8 mouse cellular contexts compared by ENCODE assay signal in the genomic region with DNA sequence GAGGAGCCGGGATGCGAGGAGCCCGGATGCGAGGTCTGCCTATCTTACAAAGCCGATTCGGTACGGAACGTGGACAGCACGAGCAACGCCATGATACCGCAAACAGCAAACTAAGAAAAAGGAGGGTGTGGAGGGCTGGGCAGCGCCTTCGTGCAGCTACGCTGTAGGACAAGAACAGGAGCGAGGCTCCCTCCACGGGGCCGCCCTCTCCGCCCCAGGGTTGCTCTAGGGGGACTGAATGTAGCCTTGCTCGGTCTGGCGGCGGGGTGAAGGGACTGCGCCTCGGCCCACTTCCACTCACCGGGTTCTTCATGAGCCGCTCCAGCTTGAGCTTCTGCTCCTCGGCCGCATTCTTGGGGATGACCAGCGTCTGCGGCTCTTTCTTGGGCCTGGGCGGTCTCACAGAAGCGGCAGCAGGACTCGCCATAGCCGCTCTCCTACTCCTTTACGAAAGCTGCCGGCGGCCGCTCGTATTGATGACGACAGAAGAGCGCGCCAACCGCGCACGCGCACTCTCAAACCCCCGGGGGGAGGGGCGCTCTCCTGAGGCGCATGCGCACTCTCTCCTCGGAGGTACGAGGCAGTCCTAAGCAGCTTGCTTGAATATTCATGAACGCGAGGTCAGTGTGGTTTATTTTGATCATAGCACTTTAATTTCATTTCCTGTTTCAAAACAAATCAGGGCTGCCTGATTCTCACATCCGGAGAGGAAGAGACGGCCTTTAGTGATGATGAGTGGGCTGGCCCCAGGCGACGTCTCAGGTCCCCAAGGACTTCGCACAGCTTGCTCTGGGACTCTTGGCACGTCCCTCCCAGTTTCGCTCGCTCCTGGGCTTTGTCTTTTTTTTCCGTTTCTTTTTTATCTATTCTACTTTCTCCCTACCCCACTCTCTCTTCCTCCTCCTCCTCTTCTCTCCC. TPM values are rescaled to one million over a fixed set of nuclear protein-coding genes. Genes with fewer than 3 reads are reported as not detected.
A peak's percentile ranks its signal among the peaks of the same experiment; 100 is the strongest.
DNase-seq lines count a peak whose midpoint lies in the region; ATAC-seq and TF ChIP-seq lines count a peak whose summit lies in the region.

Gene Prkrip1, minus strand, starts transcription at position 490 of the 918 bp plus-strand sequence.

- peaks cover 48% of the 10 kb centered on the region for H3K36me3 ChIP-seq in G1E (replicated peaks)
- peaks cover 12% of the 10 kb centered on the region for H3K36me3 ChIP-seq in forebrain, embryonic 16.5 days (ENCODE audit: control insufficient read depth, insufficient read depth)
- H3K36me3 ChIP-seq in lung, embryonic 14.5 days (ENCODE audit: insufficient read depth): peaks cover 33% of the 10 kb centered on the region
- peaks cover 19% of the 10 kb centered on the region for H3K36me3 ChIP-seq in thymus, adult 2 months (ENCODE audit: control insufficient read depth, insufficient read depth, low read length)

- H3K4me2 ChIP-seq in forebrain, embryonic 16.5 days (ENCODE audit: low read length): peak within 1 kb of the TSS; percentile 97
- peak within 1 kb of the TSS; percentile 94 for H3K4me2 ChIP-seq in lung, embryonic 14.5 days

- DNase-seq in G1E (ENCODE audit: low spot score): peak; percentile 63
- peak; percentile 81 to 95 for DNase-seq in cerebellum, adult 18-20 months
- DNase-seq in heart, postnatal 36 days: peak; percentile 92
- peak; percentile 94 to 95 for DNase-seq in layer of hippocampus, adult 2 months (ENCODE audit: low spot score in 2 of 2)
- DNase-seq in lung, embryonic 14.5 days: peak; percentile 98
- DNase-seq in thymus, adult 2 months: peak; percentile 92

- H3K27ac ChIP-seq in forebrain, embryonic 16.5 days (ENCODE audit: low read length): peak within 1 kb of the TSS; percentile 91
- peak within 1 kb of the TSS; percentile 93 for H3K27ac ChIP-seq in layer of hippocampus, adult 2 months
- peak within 1 kb of the TSS; percentile 76 for H3K27ac ChIP-seq in lung, embryonic 14.5 days (ENCODE audit: low read depth)
- peak within 1 kb of the TSS; percentile 53; the same call in 1 of the 2 replicates for H3K27ac ChIP-seq in olfactory bulb, adult 2 months (ENCODE audit: insufficient read depth, low read depth, low read length)
- H3K27ac ChIP-seq in thymus, adult 2 months (ENCODE audit: control insufficient read depth, insufficient read depth, low read length): 0 out of 2 replicates have a peak within 1 kb of the TSS, but pooled peaks have one; percentile 8

- peak; percentile 69 for TF ChIP-seq POLR2A in olfactory bulb, adult 2 months (IDR thresholded peaks at IDR 0.05; ENCODE audit: insufficient read depth, low read depth, low read length)
- TF ChIP-seq POLR2A in thymus, adult 2 months (IDR thresholded peaks at IDR 0.05; ENCODE audit: control insufficient read depth, extremely low read depth, insufficient read depth, low read length, poor library complexity): peak; percentile 45; the same call in 1 of the 2 replicates

- TF ChIP-seq CTCF in G1E (IDR thresholded peaks at IDR 0.05; ENCODE audit: low read depth, low read length): no peak
- TF ChIP-seq CTCF in layer of hippocampus, adult 2 months (conservative IDR thresholded peaks at IDR 0.05): no peak
- TF ChIP-seq CTCF in lung, embryonic 14.5 days (IDR thresholded peaks at IDR 0.05; ENCODE audit: low read depth): no peak
- 0 out of 2 replicates have a peak, but pooled peaks have one; percentile 8 for TF ChIP-seq CTCF in olfactory bulb, adult 2 months (IDR thresholded peaks at IDR 0.05; ENCODE audit: insufficient read depth, low read depth, low read length)
- TF ChIP-seq CTCF in thymus, adult 2 months (IDR thresholded peaks at IDR 0.05; ENCODE audit: borderline replicate concordance, control insufficient read depth, extremely low read depth, insufficient read depth, low read length, poor library complexity): no peak

- H3K9ac ChIP-seq in forebrain, embryonic 16.5 days (replicated peaks; ENCODE audit: low read depth, low read length): peak within 1 kb of the TSS; percentile 88
- H3K9ac ChIP-seq in lung, embryonic 14.5 days: peak within 1 kb of the TSS; percentile 92

- ATAC-seq in G1E (ENCODE audit: extremely low read depth, insufficient number of reproducible peaks, low FRiP score, poor library complexity, severe bottlenecking): peak; percentile 64
- ATAC-seq in forebrain, embryonic 16.5 days: peak; percentile 87
- peak; percentile 86 for ATAC-seq in lung, embryonic 14.5 days (ENCODE audit: insufficient read depth)

- H3K27me3 ChIP-seq in G1E (ENCODE audit: insufficient read depth, low read length): no peaks in the 10 kb centered on the region
- no peaks in the 10 kb centered on the region for H3K27me3 ChIP-seq in forebrain, embryonic 16.5 days (replicated peaks; ENCODE audit: control insufficient read depth, insufficient read depth, low read length)
- H3K27me3 ChIP-seq in lung, embryonic 14.5 days (ENCODE audit: insufficient read depth, low read length): no peaks in the 10 kb centered on the region
- H3K27me3 ChIP-seq in thymus, adult 2 months (ENCODE audit: control insufficient read depth, insufficient read depth, low read length): no peaks in the 10 kb centered on the region

- H3K4me3 ChIP-seq in G1E (ENCODE audit: low read depth, low read length): peak within 1 kb of the TSS; percentile 92
- peak within 1 kb of the TSS; percentile 73 for H3K4me3 ChIP-seq in forebrain, embryonic 16.5 days (replicated peaks; ENCODE audit: low read length)
- H3K4me3 ChIP-seq in layer of hippocampus, adult 2 months: peak within 1 kb of the TSS; percentile 91
- peak within 1 kb of the TSS; percentile 97 for H3K4me3 ChIP-seq in lung, embryonic 14.5 days (ENCODE audit: low read depth, low read length)
- peak within 1 kb of the TSS; percentile 54 for H3K4me3 ChIP-seq in olfactory bulb, adult 2 months (ENCODE audit: insufficient read depth, low read depth, low read length)
- peak within 1 kb of the TSS; percentile 82 for H3K4me3 ChIP-seq in thymus, adult 2 months (ENCODE audit: control insufficient read depth, insufficient read depth, low read length)

- no peaks in the 10 kb centered on the region for H3K9me3 ChIP-seq in G1E (replicated peaks)
- H3K9me3 ChIP-seq in forebrain, embryonic 16.5 days (ENCODE audit: control insufficient read depth, low read length): no peaks in the 10 kb centered on the region
- no peaks in the 10 kb centered on the region for H3K9me3 ChIP-seq in lung, embryonic 14.5 days (ENCODE audit: low read depth, low read length)

- under 1% methylated on average over 62 of the region's 62 CpGs for WGBS in forebrain, embryonic 16.5 days
- under 1% methylated on average over 62 of the region's 62 CpGs for WGBS in lung, embryonic 14.5 days
- under 1% methylated on average over 62 of the region's 62 CpGs for WGBS in olfactory bulb, adult 2 months
- under 1% methylated on average over 62 of the region's 62 CpGs for WGBS in thymus, adult 2 months

- intact Hi-C loops in heart, postnatal 36 days (cut with DNase I): loop anchor here (5.0 kb wide), 1 partner anchor 369 kb away; the partner anchor contains the start of gene Cux1

- peaks cover 25% of the 10 kb centered on the region for H3K4me1 ChIP-seq in G1E (ENCODE audit: insufficient read depth, low read depth, low read length)
- H3K4me1 ChIP-seq in forebrain, embryonic 16.5 days (replicated peaks; ENCODE audit: control insufficient read depth, insufficient read depth, low read length): peaks cover 14% of the 10 kb centered on the region
- H3K4me1 ChIP-seq in lung, embryonic 14.5 days (ENCODE audit: insufficient read depth): 0 out of 2 replicates have a peak, but pooled peaks cover 5% of the 10 kb centered on the region
- H3K4me1 ChIP-seq in olfactory bulb, adult 2 months (ENCODE audit: control insufficient read depth, insufficient read depth, low read length): 0 out of 2 replicates have a peak, but pooled peaks cover 3% of the 10 kb centered on the region
- peaks cover 6% of the 10 kb centered on the region for H3K4me1 ChIP-seq in thymus, adult 2 months (replicated peaks; ENCODE audit: control insufficient read depth, insufficient read depth, low read length)

RNA-seq across cellular contexts. Expression of gene Prkrip1, which starts in this region (rescaled TPM):
- total RNA-seq in G1E (2014; fragmentation: Nextera tagmentation) (12.8 and 13.1 TPM in 2 replicates), G1E (2017) (47.5 and 55.5 TPM in 2 replicates)
- polyA plus RNA-seq in G1E (2012): 52.3 and 64.5 TPM in 2 replicates
- polyA plus RNA-seq in forebrain, embryonic 16.5 days (2015; fragmentation: Nextera tagmentation; extraction: Ambion mirVana): 54.0 and 63.0 TPM in 2 replicates
- total RNA-seq in heart, postnatal 36 days (2021): 10 to 100 TPM; 15.2 to 20.5 TPM
- total RNA-seq in layer of hippocampus, adult 2 months (2021): 10 to 100 TPM; 31.8 to 35.6 TPM
- 52.1 and 60.3 TPM in 2 replicates for polyA plus RNA-seq in lung, embryonic 14.5 days (2014; fragmentation: Nextera tagmentation; extraction: Ambion mirVana)
- not detected in 2 replicates for polyA plus RNA-seq in olfactory bulb, adult 2 months (2012; ENCODE audit: insufficient read depth, insufficient read length, low replicate concordance, missing spikeins)
- polyA plus RNA-seq in thymus, adult 2 months (2012; rRNA removed): 15.9 and 20.7 TPM in 2 replicates

Comparison
In these comparisons a context has a peak if more than half of its experiments do, and no peak if none do; other contexts are left out.
1. Peak in every context shown above with its lines: DNase-seq, ATAC-seq, H3K4me3 ChIP-seq and H3K27ac ChIP-seq.
2. H3K27ac ChIP-seq: peak in every context shown above with its lines; median percentile 93 in layer of hippocampus, adult 2 months; 91 in forebrain, embryonic 16.5 days; 76 in lung, embryonic 14.5 days; 53 in olfactory bulb, adult 2 months; 8 in thymus, adult 2 months.